Mouse (Mus musculus) hematopoietic stem cell, adult 5-6 weeks (primary cell): Measurements from ENCODE around the gene Tmem56. TPM values are rescaled to one million over a fixed set of nuclear protein-coding genes. Genes with fewer than 3 reads are reported as not detected.

ENCODE experiments used
- ATAC-seq, 2 experiments: fragments of 125-278 bp in 1 of 2; replicated peaks in 1 of 2; 2 replicates each; pipeline ENCODE4 v1.8.0; 2016 to 2017; ENCODE audit warnings: inconsistent platforms in 2 of 2, mild to moderate bottlenecking in 2 of 2, moderate number of reproducible peaks in 2 of 2, low read depth in 1 of 2, moderate TSS enrichment in 1 of 2; ENCODE audit not compliant: low FRiP score in 2 of 2, poor library complexity in 2 of 2, severe bottlenecking in 2 of 2, insufficient read depth in 1 of 2, low TSS enrichment in 1 of 2
- total RNA-seq: library from RNA; stranded (forward); fragments of 172-1452, 232-1000 nt; gene quantifications from 2 replicates; pipeline ENCODE4 v1.2.3, GENCODE M21; 2017

Gene Tmem56
- total RNA-seq, 1 experiment from 2014 or later = 6.1 TPM

- ATAC-seq = no peak
These were observed 25.5 kb downstream of the Tmem56 start for GRCm38 (mm10) chr3:121257418-121257817.

GRCm38 (mm10) chr3:121256131-121256530, 26.8 kb downstream of the Tmem56 start:
- no peak for ATAC-seq

- ATAC-seq = no peak
These were observed 27.4 kb downstream of the Tmem56 start for GRCm38 (mm10) chr3:121255501-121255900.

- no peak for ATAC-seq
These were observed 32.1 kb downstream of the Tmem56 start for GRCm38 (mm10) chr3:121250576-121251433.

- ATAC-seq = no peak
These were observed 32.9 kb downstream of the Tmem56 start for GRCm38 (mm10) chr3:121250048-121250447.

GRCm38 (mm10) chr3:121242941-121243340, 40.0 kb downstream of the Tmem56 start:
- ATAC-seq = peak; percentile 100

GRCm38 (mm10) chr3:121242111-121242936, 40.6 kb downstream of the Tmem56 start:
- peak; percentile 40 to 41; a peak in 3 of 4 replicates for ATAC-seq

GRCm38 (mm10) chr3:121240362-121241040, 42.4 kb downstream of the Tmem56 start:
- ATAC-seq = no peak

GRCm38 (mm10) chr3:121239096-121239495, 43.8 kb downstream of the Tmem56 start:
- ATAC-seq = no peak

GRCm38 (mm10) chr3:121224763-121225162, 58.1 kb downstream of the Tmem56 start:
- no peak for ATAC-seq

GRCm38 (mm10) chr3:121224185-121224584, 58.7 kb downstream of the Tmem56 start:
- ATAC-seq = 0 out of 4 replicates have a peak, but pooled peaks have one; percentile 29 to 38

- no peak for ATAC-seq
These were observed 60.9 kb downstream of the Tmem56 start for GRCm38 (mm10) chr3:121221987-121222386.

GRCm38 (mm10) chr3:121217011-121217410, 65.9 kb downstream of the Tmem56 start:
- no peak for ATAC-seq

- ATAC-seq = no peak
These were observed 69.4 kb downstream of the Tmem56 start for GRCm38 (mm10) chr3:121213501-121213900.

GRCm38 (mm10) chr3:121212156-121212555, 70.7 kb downstream of the Tmem56 start:
- no peak for ATAC-seq

- no peak for ATAC-seq
These were observed 73.9 kb downstream of the Tmem56 start for GRCm38 (mm10) chr3:121208994-121209393.

- no peak for ATAC-seq
These were observed 76.6 kb downstream of the Tmem56 start for GRCm38 (mm10) chr3:121206202-121206882.
